Comparison of ENCODE assay signal across 8 mouse cellular contexts in genomic region chr6:124930754-124931524, GRCm38 (mm10). TPM values are rescaled to one million over a fixed set of nuclear protein-coding genes. Genes with fewer than 3 reads are reported as not detected.
DNase-seq lines count a peak whose midpoint lies in the region; ATAC-seq and TF ChIP-seq lines count a peak whose summit lies in the region.

Mlf2 (plus strand) TSS chr6:124931386.

- H3K36me3 ChIP-seq in embryonic facial prominence, embryonic 13.5 days: peaks cover 28% of the 10 kb centered on the region
- H3K36me3 ChIP-seq in heart, adult 2 months (ENCODE audit: control insufficient read depth, insufficient read depth, low read length): peaks cover 4% of the 10 kb centered on the region
- peaks cover 33% of the 10 kb centered on the region for H3K36me3 ChIP-seq in limb, embryonic 13.5 days
- peaks cover 19% of the 10 kb centered on the region for H3K36me3 ChIP-seq in midbrain, embryonic 16.5 days (ENCODE audit: control insufficient read depth, insufficient read depth, low read length)

- peak within 1 kb of the TSS; percentile 97 for H3K27ac ChIP-seq in embryonic facial prominence, embryonic 13.5 days
- peak within 1 kb of the TSS; percentile 96 for H3K27ac ChIP-seq in heart, adult 2 months
- peak within 1 kb of the TSS; percentile 97 for H3K27ac ChIP-seq in limb, embryonic 13.5 days
- peak within 1 kb of the TSS; percentile 96 for H3K27ac ChIP-seq in midbrain, embryonic 16.5 days (ENCODE audit: low read length)

- H3K4me2 ChIP-seq in embryonic facial prominence, embryonic 13.5 days: peak within 1 kb of the TSS; percentile 90
- H3K4me2 ChIP-seq in limb, embryonic 13.5 days (replicated peaks): peak within 1 kb of the TSS; percentile 96
- H3K4me2 ChIP-seq in midbrain, embryonic 16.5 days (ENCODE audit: low read length): peak within 1 kb of the TSS; percentile 93

- H3K79me2 ChIP-seq in heart, adult 2 months (replicated peaks; ENCODE audit: control insufficient read depth, insufficient read depth, low read length): no peaks in the 10 kb centered on the region

- under 1% methylated on average over 61 of the region's 64 CpGs for WGBS in embryonic facial prominence, embryonic 13.5 days
- WGBS in heart, adult 2 months: under 1% methylated on average over 58 of the region's 64 CpGs
- WGBS in limb, embryonic 13.5 days: under 1% methylated on average over 45 of the region's 64 CpGs
- WGBS in midbrain, embryonic 16.5 days: 0% methylated on average over 29 of the region's 64 CpGs

- no peaks in the 10 kb centered on the region for H3K27me3 ChIP-seq in embryonic facial prominence, embryonic 13.5 days
- no peaks in the 10 kb centered on the region for H3K27me3 ChIP-seq in heart, adult 2 months (ENCODE audit: control insufficient read depth, insufficient read depth, low read length)
- H3K27me3 ChIP-seq in limb, embryonic 13.5 days: no peaks in the 10 kb centered on the region
- H3K27me3 ChIP-seq in midbrain, embryonic 16.5 days (ENCODE audit: control insufficient read depth, insufficient read depth, low read depth, low read length): no peaks in the 10 kb centered on the region

- intact Hi-C loops in heart, adult 2 months (cut with DNase I): loop anchor here (1.0 to 2.0 kb wide), 5 partner anchors 14 to 78 kb away; partner anchors contain the start of genes Cops7a and Zfp384

- peak; percentile 96; the same call in 1 of the 2 replicates for TF ChIP-seq CTCF in heart, adult 2 months (IDR thresholded peaks at IDR 0.05)

- peak; percentile 98 for TF ChIP-seq EP300 in heart, adult 2 months (IDR thresholded peaks at IDR 0.05; ENCODE audit: insufficient read depth, low read depth, low read length)

- peak; percentile 98 for DNase-seq in 3134 (ENCODE audit: extremely low read depth, insufficient read length, low spot score)
- peak; percentile 99 for DNase-seq in adrenal gland, postnatal 36 days
- peak; percentile 99 for DNase-seq in heart, adult 2 months
- DNase-seq in kidney, adult 8-10 months: peak; percentile 99 to 100
- DNase-seq in spleen, postnatal 10 days (ENCODE audit: low spot score in 2 of 2): peak; percentile 98 to 99

- H3K4me1 ChIP-seq in embryonic facial prominence, embryonic 13.5 days: peaks cover 33% of the 10 kb centered on the region
- peaks cover 10% of the 10 kb centered on the region for H3K4me1 ChIP-seq in heart, adult 2 months (ENCODE audit: control insufficient read depth, insufficient read depth, low read length)
- peaks cover 41% of the 10 kb centered on the region for H3K4me1 ChIP-seq in limb, embryonic 13.5 days
- peaks cover 17% of the 10 kb centered on the region for H3K4me1 ChIP-seq in midbrain, embryonic 16.5 days (ENCODE audit: control insufficient read depth, insufficient read depth, low read length)

- peak; percentile 92 for ATAC-seq in embryonic facial prominence, embryonic 13.5 days (ENCODE audit: insufficient number of reproducible peaks, insufficient read depth, low FRiP score, low TSS enrichment, low read depth)
- peak; percentile 95 for ATAC-seq in limb, embryonic 13.5 days (ENCODE audit: low FRiP score, low read depth)
- ATAC-seq in midbrain, embryonic 16.5 days: peak; percentile 95

- TF ChIP-seq POLR2A in heart, adult 2 months (IDR thresholded peaks at IDR 0.05; ENCODE audit: insufficient read depth, low read depth, low read length): peak; percentile 80

- peak within 1 kb of the TSS; percentile 98 for H3K9ac ChIP-seq in embryonic facial prominence, embryonic 13.5 days
- peak within 1 kb of the TSS; percentile 98 for H3K9ac ChIP-seq in heart, adult 2 months (ENCODE audit: low read depth, low read length)
- H3K9ac ChIP-seq in limb, embryonic 13.5 days: peak within 1 kb of the TSS; percentile 98
- H3K9ac ChIP-seq in midbrain, embryonic 16.5 days (ENCODE audit: low read depth, low read length): peak within 1 kb of the TSS; percentile 95

- no peaks in the 10 kb centered on the region for H3K9me3 ChIP-seq in embryonic facial prominence, embryonic 13.5 days
- H3K9me3 ChIP-seq in limb, embryonic 13.5 days: no peaks in the 10 kb centered on the region
- no peaks in the 10 kb centered on the region for H3K9me3 ChIP-seq in midbrain, embryonic 16.5 days (replicated peaks; ENCODE audit: control insufficient read depth, low read length, poor library complexity, severe bottlenecking)

- peak within 1 kb of the TSS; percentile 91 for H3K4me3 ChIP-seq in embryonic facial prominence, embryonic 13.5 days
- peak within 1 kb of the TSS; percentile 98 for H3K4me3 ChIP-seq in heart, adult 2 months
- H3K4me3 ChIP-seq in limb, embryonic 13.5 days: peak within 1 kb of the TSS; percentile 94
- H3K4me3 ChIP-seq in midbrain, embryonic 16.5 days (ENCODE audit: low read depth, low read length): peak within 1 kb of the TSS; percentile 95

RNA-seq across cellular contexts. Expression of gene Mlf2, which starts in this region (rescaled TPM):
- 100 to 1,000 TPM; 284 to 296 TPM for total RNA-seq in adrenal gland, postnatal 36 days (2021)
- 342 and 360 TPM in 2 replicates for polyA plus RNA-seq in embryonic facial prominence, embryonic 13.5 days (2015; fragmentation: Nextera tagmentation; extraction: Ambion mirVana)
- 100 to 1,000 TPM; 179 to 194 TPM for total RNA-seq in heart, adult 2 months (2021)
- polyA plus RNA-seq in heart, adult 2 months (2012; rRNA removed): 259 and 275 TPM in 2 replicates
- 354 and 355 TPM in 2 replicates for polyA plus RNA-seq in limb, embryonic 13.5 days (2015; fragmentation: Nextera tagmentation; extraction: Ambion mirVana)
- polyA plus RNA-seq in midbrain, embryonic 16.5 days (2015; fragmentation: Nextera tagmentation; extraction: Ambion mirVana): 543 and 556 TPM in 2 replicates

Comparison
In these comparisons a context has a peak if more than half of its experiments do, and no peak if none do; other contexts are left out.
1. Peak in every context shown above with its lines: DNase-seq, ATAC-seq, H3K4me3 ChIP-seq and H3K27ac ChIP-seq.